Mouse (Mus musculus) ES-Bruce4 (cell line): ENCODE results near the gene Olfr424. TPM values are rescaled to one million over a fixed set of nuclear protein-coding genes. Genes with fewer than 3 reads are reported as not detected.

ENCODE experiments used
- H3K27ac ChIP-seq: 2 replicates; pipeline ENCODE4 v1.5.1; 2012; ENCODE audit warnings: low read length, inconsistent platforms; ENCODE audit not compliant: insufficient read depth
- H3K27me3 ChIP-seq: 2 replicates; pipeline ENCODE4 v1.6.1; 2012; ENCODE audit warnings: mild to moderate bottlenecking, low read length, inconsistent platforms; ENCODE audit not compliant: control insufficient read depth, poor library complexity, insufficient read depth, severe bottlenecking
- H3K36me3 ChIP-seq: 2 replicates; pipeline ENCODE4 v1.6.1; 2012; ENCODE audit warnings: inconsistent platforms, mild to moderate bottlenecking, low read length, moderate library complexity; ENCODE audit not compliant: control insufficient read depth, poor library complexity, insufficient read depth, severe bottlenecking
- H3K4me1 ChIP-seq: one replicate; pipeline ENCODE4 v1.8.1; 2011; ENCODE audit warnings: low read length; ENCODE audit not compliant: control insufficient read depth, insufficient read depth
- H3K4me3 ChIP-seq: 2 replicates; pipeline ENCODE4 v1.5.1; 2011; ENCODE audit warnings: low read depth, mild to moderate bottlenecking, low read length
- H3K9ac ChIP-seq: 2 replicates; pipeline ENCODE4 v1.6.1; 2012; ENCODE audit warnings: low read depth, mild to moderate bottlenecking, inconsistent platforms; ENCODE audit not compliant: poor library complexity, severe bottlenecking
- H3K9me3 ChIP-seq: replicated peaks from 2 replicates; pipeline ENCODE4 v1.6.1; 2012; ENCODE audit warnings: mild to moderate bottlenecking, low read length, inconsistent platforms; ENCODE audit not compliant: control insufficient read depth, poor library complexity, insufficient read depth, severe bottlenecking
- CTCF ChIP-seq: IDR thresholded peaks from one replicate; pipeline ENCODE4 v1.8.1; 2011; ENCODE audit warnings: low read depth, low read length
- EP300 ChIP-seq: IDR thresholded peaks from 2 replicates; pipeline ENCODE4 v1.6.1; 2011; ENCODE audit warnings: low read depth, low read length; ENCODE audit not compliant: insufficient read depth
- POLR2A ChIP-seq: IDR thresholded peaks from one replicate; pipeline ENCODE4 v1.8.1; 2011; ENCODE audit warnings: low read length; ENCODE audit not compliant: insufficient read depth
- polyA plus RNA-seq: library from polyadenylated mRNA; stranded (reverse); fragments of >200 nt; gene quantifications from 2 replicates; pipeline ENCODE4 v1.2.4, GENCODE M21; 2011; ENCODE audit warnings: low read depth; ENCODE audit not compliant: missing spikeins, insufficient read depth, insufficient read length

Gene Olfr424
- polyA plus RNA-seq, 1 experiment = not detected

DNA sequence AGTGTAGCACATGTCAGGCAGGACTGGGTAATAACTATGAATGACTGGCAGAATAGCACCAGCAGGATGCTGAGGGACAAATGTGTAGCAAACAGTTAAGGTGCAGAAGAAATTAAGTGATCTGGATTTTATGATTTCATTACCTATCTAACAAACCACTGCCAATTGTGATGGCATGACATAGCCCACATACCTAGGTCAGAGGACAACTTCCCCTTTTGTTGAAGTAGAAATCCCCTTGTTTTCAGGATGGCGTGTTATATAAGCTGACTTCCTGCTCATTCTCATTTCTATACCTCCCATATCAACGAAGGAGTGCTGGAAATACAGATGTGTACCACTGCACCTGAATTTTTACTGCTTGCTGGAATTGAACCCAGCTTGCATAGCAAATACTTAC is 10.1 kb downstream of the Olfr424 start:
- H3K9me3 ChIP-seq = no peaks in the 10 kb centered on the region
- no peaks in the 10 kb centered on the region for H3K36me3 ChIP-seq
- no peak overlapping the region for H3K4me3 ChIP-seq
- H3K27ac ChIP-seq = no peak overlapping the region
- TF ChIP-seq EP300 (no peak), CTCF (no peak), POLR2A (no peak)
- no peak overlapping the region for H3K9ac ChIP-seq
- no peaks in the 10 kb centered on the region for H3K27me3 ChIP-seq
- no peaks in the 10 kb centered on the region for H3K4me1 ChIP-seq

GRCm38 (mm10) chr1:174146696-174147095 is 15.4 kb downstream of the Olfr424 start:
- H3K9me3 ChIP-seq = no peaks in the 10 kb centered on the region
- no peak for TF ChIP-seq POLR2A
- no peak for TF ChIP-seq EP300
- TF ChIP-seq CTCF = no peak

DNA sequence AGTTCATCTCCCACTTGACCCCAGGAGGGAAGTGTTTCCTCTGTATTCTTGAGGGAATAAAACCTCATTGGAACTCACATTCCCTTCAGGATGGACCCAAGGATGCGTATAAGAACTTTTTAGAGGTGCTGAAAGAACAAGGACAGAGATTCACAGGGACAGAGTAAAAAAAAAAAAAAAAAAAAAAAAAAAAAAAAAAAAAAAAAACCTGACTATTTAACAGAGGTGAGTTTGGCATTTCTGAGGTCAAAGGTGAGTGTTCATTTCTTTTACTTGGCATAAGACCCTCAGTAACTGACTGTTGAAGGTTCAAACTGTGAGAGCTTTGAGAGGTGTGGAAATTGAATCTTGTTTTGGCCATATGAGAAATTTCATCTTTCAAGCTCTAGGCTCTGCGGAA is 18.0 kb downstream of the Olfr424 start:
- Histone ChIP-seq H3K27ac (no peak overlapping the region), H3K9ac (no peak overlapping the region), H3K9me3 (no peaks in the 10 kb centered on the region), H3K27me3 (no peaks in the 10 kb centered on the region), H3K4me3 (no peak overlapping the region), H3K36me3 (no peaks in the 10 kb centered on the region), H3K4me1 (no peaks in the 10 kb centered on the region)
- no peak for TF ChIP-seq CTCF
- no peak for TF ChIP-seq POLR2A
- no peak for TF ChIP-seq EP300

More at GRCm38 (mm10) chr1:174146696-174147095, 15.4 kb downstream of the Olfr424 start:
- H3K36me3 ChIP-seq = no peaks in the 10 kb centered on the region
- H3K27me3 ChIP-seq = no peaks in the 10 kb centered on the region
- H3K4me1 ChIP-seq = no peaks in the 10 kb centered on the region
- H3K4me3 ChIP-seq = no peak overlapping the region
- H3K27ac ChIP-seq = no peak overlapping the region
- H3K9ac ChIP-seq = no peak overlapping the region

DNA sequence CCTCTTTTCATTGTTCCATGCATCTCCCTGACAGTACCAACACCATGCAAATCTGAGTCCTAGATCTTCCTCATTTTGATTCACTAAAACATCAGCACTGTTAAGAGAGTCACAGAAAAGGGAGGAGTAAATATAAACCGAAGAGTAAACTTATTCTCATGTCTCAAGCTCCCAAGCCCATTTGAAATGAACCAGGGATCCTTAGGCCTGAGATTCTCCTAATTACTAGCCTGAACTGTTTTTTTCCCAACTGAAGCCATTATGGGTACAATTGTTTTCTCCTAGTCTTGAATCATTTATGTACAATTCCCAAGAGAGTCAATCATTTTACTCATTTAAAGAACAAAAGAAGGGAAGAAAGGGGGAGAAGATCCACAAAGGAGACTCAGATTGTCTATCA is 24.0 kb downstream of the Olfr424 start, which contains the start of gene Olfr420:
Gene Olfr420 (plus strand): TSS at position 301 of the 400 bp plus-strand sequence.
- H3K4me1 ChIP-seq = no peaks in the 10 kb centered on the region
- H3K27ac ChIP-seq = no peak within 1 kb of the TSS
- H3K27me3 ChIP-seq = no peaks in the 10 kb centered on the region
- H3K9me3 ChIP-seq = no peaks in the 10 kb centered on the region
- no peak within 1 kb of the TSS for H3K9ac ChIP-seq
- H3K4me3 ChIP-seq = no peak within 1 kb of the TSS
- TF ChIP-seq POLR2A (no peak), CTCF (no peak), EP300 (no peak)
- no peaks in the 10 kb centered on the region for H3K36me3 ChIP-seq

DNA sequence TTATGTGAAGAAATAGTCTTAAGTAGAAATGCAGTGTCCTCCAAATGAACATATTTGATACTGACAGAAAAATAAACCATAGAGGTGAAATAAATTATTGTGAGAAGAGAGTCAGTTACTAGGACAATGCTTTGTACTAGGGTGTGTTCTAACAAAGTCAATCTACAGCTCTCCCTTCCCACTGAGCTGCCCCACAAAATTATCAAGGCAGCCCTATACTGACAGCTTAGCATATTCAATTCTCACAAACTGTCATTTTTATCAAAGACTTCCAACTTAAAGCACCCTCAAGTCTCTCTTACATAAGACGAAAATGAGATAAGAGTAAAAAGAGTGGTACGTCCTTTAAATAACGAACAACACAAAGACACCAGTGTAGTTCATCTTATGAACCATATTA is 26.3 kb downstream of the Olfr424 start:
- no peak for TF ChIP-seq EP300
- no peak for TF ChIP-seq CTCF
- no peak for TF ChIP-seq POLR2A
- H3K27ac ChIP-seq = no peak overlapping the region

DNA sequence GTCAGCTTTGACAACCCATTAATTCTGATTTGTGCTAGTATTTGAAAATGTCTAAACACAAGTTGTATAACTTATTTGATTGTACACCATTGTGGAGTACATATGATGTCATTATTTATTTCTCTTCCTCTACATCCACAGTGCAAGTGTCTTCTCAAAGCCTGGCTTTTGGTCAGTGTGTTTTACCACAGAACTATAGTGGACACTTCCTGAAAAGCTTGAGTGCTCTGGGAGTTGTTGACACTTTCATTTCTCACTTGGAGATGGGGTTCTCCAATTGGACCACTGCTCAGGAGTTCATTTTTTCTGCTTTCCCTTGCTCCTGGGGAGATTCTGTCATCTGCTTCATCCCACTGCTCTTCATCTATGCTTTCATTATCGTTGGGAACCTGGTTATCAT is 27.2 kb downstream of the Olfr424 start:
- H3K27me3 ChIP-seq = no peaks in the 10 kb centered on the region
- no peaks in the 10 kb centered on the region for H3K9me3 ChIP-seq
- no peak overlapping the region for H3K27ac ChIP-seq
- no peaks in the 10 kb centered on the region for H3K4me1 ChIP-seq
- no peak overlapping the region for H3K4me3 ChIP-seq
- no peak overlapping the region for H3K9ac ChIP-seq
- no peak for TF ChIP-seq POLR2A
- H3K36me3 ChIP-seq = no peaks in the 10 kb centered on the region

More for the DNA sequence above, 26.3 kb downstream of the Olfr424 start:
- Histone ChIP-seq H3K9ac (no peak overlapping the region), H3K9me3 (no peaks in the 10 kb centered on the region), H3K36me3 (no peaks in the 10 kb centered on the region), H3K27me3 (no peaks in the 10 kb centered on the region), H3K4me1 (no peaks in the 10 kb centered on the region), H3K4me3 (no peak overlapping the region)
